Mouse (Mus musculus) heart, embryonic 10.5 days (tissue): ENCODE measurements around the gene Olfr38. TPM values are rescaled to one million over a fixed set of nuclear protein-coding genes. Genes with fewer than 3 reads are reported as not detected.
A peak's percentile ranks its signal among the peaks of the same experiment; 100 is the strongest.

Experiments used
- DNase-seq: peaks from one replicate; pipeline ENCODE4 v3.0.0-alpha.2; 2017; ENCODE audit warnings: low spot score
- H3K27ac ChIP-seq: fragments of 300-500 bp; sonication (generic); 2 replicates; pipeline ENCODE4 v1.5.1; 2016; ENCODE audit warnings: mild to moderate bottlenecking
- H3K27me3 ChIP-seq: fragments of 300-500 bp; sonication (generic); 2 replicates; pipeline ENCODE4 v1.6.1; 2016; ENCODE audit warnings: mild to moderate bottlenecking; ENCODE audit not compliant: poor library complexity, insufficient read depth, severe bottlenecking
- H3K36me3 ChIP-seq: fragments of 300-500 bp; sonication (generic); 2 replicates; pipeline ENCODE4 v1.6.1; 2016; ENCODE audit warnings: mild to moderate bottlenecking, moderate library complexity
- H3K4me1 ChIP-seq: fragments of 300-500 bp; sonication (generic); 2 replicates; pipeline ENCODE4 v1.6.1; 2016; ENCODE audit warnings: mild to moderate bottlenecking
- H3K4me3 ChIP-seq: fragments of 300-500 bp; sonication (generic); 2 replicates; pipeline ENCODE4 v1.5.1; 2016; ENCODE audit warnings: mild to moderate bottlenecking, moderate library complexity
- H3K9me3 ChIP-seq: fragments of 300-500 bp; sonication (generic); 2 replicates; pipeline ENCODE4 v1.6.1; 2016; ENCODE audit warnings: mild to moderate bottlenecking, moderate library complexity
- WGBS: fragments of 180-500 bp; shearing (Covaris S2); methylation state at CpG from one replicate; pipeline ENCODE4 v1.1.7; 2016; 5-methylcytosine and 5-hydroxymethylcytosine counted together
- polyA plus RNA-seq: library from polyadenylated mRNA; unstranded; fragments of >200 nt; fragmentation: Nextera tagmentation; extraction: Ambion mirVana; gene quantifications from 2 replicates; pipeline ENCODE4 v1.2.1, GENCODE M21; 2016

Olfr38 gene
- polyA plus RNA-seq, result not detected in 2 replicates

DNA sequence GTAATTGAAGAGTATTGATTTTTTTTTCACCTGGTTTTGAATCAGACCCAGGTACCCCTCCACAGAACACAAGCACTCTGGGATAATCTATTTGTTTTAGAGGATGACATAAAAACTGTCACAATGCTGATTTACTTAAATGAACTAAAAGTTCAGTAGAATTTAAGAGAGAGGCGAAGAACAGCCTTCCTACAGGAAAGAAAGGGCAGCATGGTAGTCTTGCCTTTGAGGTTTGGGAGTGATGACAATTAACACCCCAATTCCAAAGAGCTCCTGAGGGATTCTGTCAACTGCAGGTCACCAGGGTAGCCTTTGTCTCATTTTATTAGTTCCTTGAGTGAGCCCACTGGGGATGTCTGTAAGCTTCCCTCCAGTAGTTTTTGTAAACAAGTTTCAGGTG, at the start of gene Olfr38:
Olfr38 (plus strand) TSS at position 301 of the 400 bp plus-strand sequence.
- no peaks in the 10 kb centered on the region for H3K27me3 ChIP-seq
- H3K4me3 ChIP-seq, result no peak within 1 kb of the TSS
- DNase-seq, result no peak
- H3K4me1 ChIP-seq, result no peaks in the 10 kb centered on the region
- no peaks in the 10 kb centered on the region for H3K9me3 ChIP-seq
- WGBS, result 67% methylated on average over 1 of the region's 1 CpGs
- no peaks in the 10 kb centered on the region for H3K36me3 ChIP-seq
- no peak within 1 kb of the TSS for H3K27ac ChIP-seq

DNA sequence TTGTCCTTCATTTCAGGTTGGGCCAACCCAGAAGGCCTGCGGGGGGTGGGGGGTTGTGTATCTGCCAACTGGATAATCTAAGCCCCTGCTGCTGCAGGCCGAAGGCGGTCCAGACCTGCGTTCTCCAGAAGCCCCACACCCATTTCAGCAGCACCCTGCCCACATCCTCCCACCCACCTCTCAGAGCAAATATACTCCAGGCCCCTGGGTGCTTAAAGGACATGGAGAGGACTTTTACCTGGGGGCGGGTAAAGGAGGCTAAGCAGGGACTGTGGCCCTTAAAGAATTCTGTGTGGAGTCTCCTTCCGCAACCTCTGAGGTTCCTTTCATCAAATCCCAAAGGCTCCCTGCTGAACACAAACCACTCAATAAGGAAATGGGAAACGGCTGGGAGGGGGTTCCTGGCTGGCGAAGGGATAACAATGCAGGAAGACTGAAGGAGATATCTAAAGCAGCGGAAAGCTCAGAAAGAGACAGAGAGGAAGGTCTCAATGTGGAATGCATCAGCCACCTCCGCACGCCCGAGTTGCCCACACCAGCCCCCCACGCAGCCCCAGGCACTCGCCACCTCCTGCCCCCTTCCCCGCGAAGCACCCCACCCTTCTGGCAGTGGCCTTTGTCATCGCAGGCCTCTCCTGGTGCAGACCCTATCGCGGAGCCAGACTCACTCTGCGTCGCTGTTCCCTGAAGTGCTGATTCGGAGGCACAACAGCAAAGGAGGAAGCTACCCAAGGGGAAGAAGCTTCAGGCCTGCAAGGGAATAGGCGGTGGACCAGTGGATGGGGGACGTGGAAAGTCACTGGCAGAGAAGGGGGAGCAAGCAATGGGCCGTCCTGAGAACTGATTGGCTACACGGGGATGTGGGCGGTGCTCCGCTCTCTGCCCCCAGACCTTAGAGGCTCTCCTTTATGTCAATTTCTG, 46.7 kb upstream of the Olfr38 start, which contains the start of gene Tcaf1:
Tcaf1 (minus strand) TSS at position 798 of the 921 bp plus-strand sequence.
- Histone ChIP-seq H3K9me3 (no peaks in the 10 kb centered on the region), H3K4me1 (0 out of 2 replicates have a peak, but pooled peaks cover 7% of the 10 kb centered on the region), H3K4me3 (peak within 1 kb of the TSS; percentile 89), H3K27ac (peak within 1 kb of the TSS; percentile 95), H3K27me3 (no peaks in the 10 kb centered on the region), H3K36me3 (no peaks in the 10 kb centered on the region)
- peak; percentile 93 for DNase-seq
- WGBS, result under 1% methylated on average over 28 of the region's 28 CpGs

DNA sequence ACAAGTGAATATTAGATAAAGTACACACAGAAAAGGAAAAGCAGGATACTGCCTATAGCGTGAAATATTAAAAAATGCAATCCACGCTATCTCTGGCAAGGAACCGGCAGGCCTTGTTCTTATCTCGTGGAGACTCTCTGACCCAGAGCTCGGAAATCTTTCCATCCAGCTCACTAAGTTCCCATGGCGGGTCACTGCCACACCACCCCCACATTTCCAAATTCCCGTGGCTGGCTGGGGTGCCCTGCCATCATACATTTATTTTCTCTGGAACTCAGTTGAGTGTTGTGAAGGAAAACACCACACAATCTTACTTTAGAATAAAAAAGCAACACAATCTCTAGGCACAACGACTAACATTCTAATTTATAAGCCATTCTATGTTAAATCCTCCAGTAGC, 41.5 kb upstream of the Olfr38 start:
- no peaks in the 10 kb centered on the region for H3K36me3 ChIP-seq
- 28% methylated on average over 8 of the region's 8 CpGs for WGBS
- no peak overlapping the region for H3K4me3 ChIP-seq
- H3K27ac ChIP-seq, result no peak overlapping the region
- H3K9me3 ChIP-seq, result no peaks in the 10 kb centered on the region
- H3K4me1 ChIP-seq, result no peaks in the 10 kb centered on the region
- no peak for DNase-seq
- H3K27me3 ChIP-seq, result no peaks in the 10 kb centered on the region

- Histone ChIP-seq H3K36me3 (no peaks in the 10 kb centered on the region), H3K27me3 (no peaks in the 10 kb centered on the region)
- no peak for DNase-seq
Observed at GRCm38 (mm10) chr6:42717973-42718372, 38.2 kb upstream of the Olfr38 start.

DNA sequence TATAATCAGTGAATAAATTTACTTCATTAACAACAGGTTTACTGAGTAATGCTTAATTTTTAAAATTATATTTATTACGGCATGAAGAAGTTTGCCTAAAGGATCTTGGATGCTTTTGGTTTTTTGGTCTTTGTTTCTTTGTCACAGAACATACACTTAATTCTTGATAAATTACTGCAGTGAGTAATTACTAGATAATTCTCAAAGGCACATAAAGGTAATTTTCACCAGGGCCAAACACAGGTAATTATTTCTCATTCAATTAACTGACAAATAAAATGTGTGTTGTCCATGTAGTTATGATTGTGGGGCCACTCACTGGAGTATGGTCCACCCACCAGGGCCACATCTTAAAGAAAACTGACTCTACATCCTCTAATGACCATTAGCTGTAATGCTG, 17.1 kb upstream of the Olfr38 start, which contains the start of gene Olfr453:
Olfr453 (plus strand) TSS at position 301 of the 400 bp plus-strand sequence.
- H3K27me3 ChIP-seq, result no peaks in the 10 kb centered on the region
- H3K36me3 ChIP-seq, result no peaks in the 10 kb centered on the region
- 89% methylated on average over 1 of the region's 1 CpGs for whole genome bisulfite sequencing
- no peak within 1 kb of the TSS for H3K27ac ChIP-seq
- no peaks in the 10 kb centered on the region for H3K9me3 ChIP-seq
- DNase-seq, result no peak
- H3K4me1 ChIP-seq, result no peaks in the 10 kb centered on the region
- no peak within 1 kb of the TSS for H3K4me3 ChIP-seq

More at GRCm38 (mm10) chr6:42717973-42718372, 38.2 kb upstream of the Olfr38 start:
- no peak overlapping the region for H3K4me3 ChIP-seq
- H3K4me1 ChIP-seq, result no peaks in the 10 kb centered on the region
- H3K27ac ChIP-seq, result no peak overlapping the region
- no peaks in the 10 kb centered on the region for H3K9me3 ChIP-seq

DNA sequence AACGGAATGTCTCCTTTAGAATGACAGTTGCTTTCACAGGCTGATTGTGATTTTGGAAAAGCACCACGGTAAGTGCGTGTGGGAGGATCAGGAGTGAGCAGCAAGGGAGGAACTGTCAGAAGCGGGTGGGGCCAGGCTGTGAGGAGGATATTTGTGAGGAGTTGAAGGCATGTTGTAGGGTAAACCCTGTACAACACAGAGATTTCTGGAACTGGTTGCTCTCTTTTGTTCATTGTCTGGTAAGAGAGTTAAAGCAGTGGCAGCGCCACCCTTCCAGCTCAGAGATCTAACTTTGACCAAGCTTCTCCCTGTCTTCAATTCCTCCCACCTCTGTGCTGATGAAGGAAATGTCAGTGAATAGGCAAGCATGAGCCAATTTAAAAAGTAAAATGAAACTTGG, 13.9 kb upstream of the Olfr38 start:
- Histone ChIP-seq H3K4me3 (no peak overlapping the region), H3K27me3 (no peaks in the 10 kb centered on the region), H3K4me1 (no peaks in the 10 kb centered on the region), H3K36me3 (no peaks in the 10 kb centered on the region), H3K9me3 (no peaks in the 10 kb centered on the region), H3K27ac (no peak overlapping the region)
- 68% methylated on average over 5 of the region's 5 CpGs for WGBS
- no peak for DNase-seq

DNA sequence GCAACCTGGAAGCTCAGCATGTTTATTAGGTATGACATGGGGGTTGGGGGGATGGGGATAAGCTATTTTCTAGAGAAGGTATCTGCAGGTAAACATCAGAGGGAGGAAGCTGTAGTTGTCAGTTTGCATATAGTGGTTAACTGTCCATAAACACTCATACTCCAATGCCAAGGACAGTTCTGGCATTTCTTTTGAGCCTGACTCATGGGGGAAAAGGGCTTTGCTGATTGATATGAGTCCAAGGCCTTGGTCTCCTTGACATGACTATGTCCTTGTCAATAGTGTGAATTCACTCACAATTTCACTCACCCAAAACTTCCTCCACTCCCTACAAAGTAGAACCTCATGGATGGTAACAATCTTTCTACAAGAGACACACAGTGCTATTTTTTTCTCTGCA, 8.4 kb upstream of the Olfr38 start:
- Histone ChIP-seq H3K36me3 (no peaks in the 10 kb centered on the region), H3K9me3 (no peaks in the 10 kb centered on the region), H3K27me3 (no peaks in the 10 kb centered on the region), H3K27ac (no peak overlapping the region), H3K4me3 (no peak overlapping the region), H3K4me1 (no peaks in the 10 kb centered on the region)
- no peak for DNase-seq

DNA sequence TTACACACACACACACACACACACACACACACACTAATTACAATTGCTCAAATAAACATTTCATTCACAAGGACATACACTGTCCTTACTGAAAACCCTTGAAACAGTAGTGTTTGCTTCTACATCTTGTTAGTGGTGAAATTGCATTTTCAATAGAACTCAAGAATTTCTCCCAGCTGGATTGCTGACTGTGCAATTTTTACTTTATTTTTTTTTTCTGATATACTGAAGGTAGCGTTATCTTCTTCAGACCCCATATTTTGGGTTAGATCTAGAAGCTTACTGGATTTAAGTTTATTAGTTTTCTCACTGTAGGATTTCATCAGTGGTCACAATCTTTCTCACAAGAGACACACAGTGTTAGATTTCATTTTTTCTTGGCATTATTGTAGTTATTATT, 20.9 kb downstream of the Olfr38 start:
- Histone ChIP-seq H3K9me3 (no peaks in the 10 kb centered on the region), H3K36me3 (no peaks in the 10 kb centered on the region), H3K4me3 (no peak overlapping the region), H3K4me1 (no peaks in the 10 kb centered on the region), H3K27ac (no peak overlapping the region), H3K27me3 (no peaks in the 10 kb centered on the region)
- 71% methylated on average over 1 of the region's 1 CpGs for WGBS
- DNase-seq, result no peak

DNA sequence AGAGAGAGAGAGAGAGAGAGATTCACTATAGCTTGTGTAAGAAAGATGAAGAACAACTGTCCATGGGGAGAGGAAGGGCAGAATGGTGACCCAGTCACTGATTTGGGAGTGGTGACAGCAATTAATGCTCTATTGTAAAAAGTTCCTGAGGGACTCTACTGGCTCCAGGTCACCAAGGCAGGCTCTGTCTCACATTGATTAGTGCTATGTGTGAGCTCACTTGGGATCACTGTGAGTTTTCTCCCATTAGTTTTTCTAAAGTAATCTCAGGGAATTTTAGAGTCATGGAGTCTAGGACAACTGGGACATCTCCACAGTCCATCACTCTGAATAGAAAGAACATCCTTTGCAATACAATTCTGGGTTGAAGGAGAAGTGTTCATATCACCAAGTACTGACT, 28.6 kb downstream of the Olfr38 start, which contains the start of gene Olfr452:
Olfr452 (plus strand) TSS at position 301 of the 400 bp plus-strand sequence.
- DNase-seq, result no peak
- H3K4me1 ChIP-seq, result no peaks in the 10 kb centered on the region
- no peaks in the 10 kb centered on the region for H3K36me3 ChIP-seq
- H3K27ac ChIP-seq, result no peak within 1 kb of the TSS
- H3K27me3 ChIP-seq, result no peaks in the 10 kb centered on the region
- no peaks in the 10 kb centered on the region for H3K9me3 ChIP-seq
- H3K4me3 ChIP-seq, result no peak within 1 kb of the TSS

GRCm38 (mm10) chr6:42790247-42790948, 34.2 kb downstream of the Olfr38 start:
- Histone ChIP-seq H3K4me3 (no peak overlapping the region), H3K27me3 (no peaks in the 10 kb centered on the region), H3K27ac (no peak overlapping the region), H3K4me1 (no peaks in the 10 kb centered on the region), H3K36me3 (no peaks in the 10 kb centered on the region), H3K9me3 (no peaks in the 10 kb centered on the region)
- WGBS, result 44% methylated on average over 4 of the region's 4 CpGs
- no peak for DNase-seq

DNA sequence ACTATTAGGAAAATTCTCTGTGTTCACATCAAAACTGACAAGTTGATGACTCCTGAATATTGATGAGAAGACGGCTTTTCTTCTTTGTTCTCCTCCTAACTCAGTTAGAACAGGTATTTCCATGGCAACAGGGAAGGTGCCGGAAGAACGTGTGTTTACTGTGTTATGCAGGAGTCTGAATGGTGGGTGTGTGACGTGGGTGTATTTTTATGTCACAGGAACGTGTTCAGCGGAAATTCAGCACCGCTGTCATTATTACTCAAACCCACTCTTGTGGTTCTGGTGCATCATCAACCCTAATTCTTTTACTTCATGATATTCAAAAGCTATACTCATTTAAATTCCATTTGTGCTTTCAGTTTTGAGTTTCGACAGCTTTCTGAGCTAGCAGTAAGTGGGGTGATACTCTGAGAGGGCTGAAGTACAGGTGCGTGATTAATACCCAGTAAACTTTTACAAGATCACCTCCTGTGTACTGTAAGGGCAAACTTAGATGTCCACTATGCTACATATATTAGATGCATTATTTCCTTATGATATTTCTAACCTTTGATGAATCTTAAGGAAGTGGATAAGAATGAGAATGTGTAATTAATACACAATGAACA, 34.8 kb downstream of the Olfr38 start:
- 81% methylated on average over 9 of the region's 9 CpGs for WGBS
- no peak for DNase-seq
- Histone ChIP-seq H3K9me3 (no peaks in the 10 kb centered on the region), H3K27ac (no peak overlapping the region), H3K27me3 (no peaks in the 10 kb centered on the region), H3K4me3 (no peak overlapping the region), H3K4me1 (no peaks in the 10 kb centered on the region), H3K36me3 (no peaks in the 10 kb centered on the region)

GRCm38 (mm10) chr6:42794982-42795381, 38.8 kb downstream of the Olfr38 start:
- H3K36me3 ChIP-seq, result no peaks in the 10 kb centered on the region
- no peak overlapping the region for H3K27ac ChIP-seq
- DNase-seq, result no peak
- no peaks in the 10 kb centered on the region for H3K27me3 ChIP-seq
- no peaks in the 10 kb centered on the region for H3K9me3 ChIP-seq
- H3K4me1 ChIP-seq, result no peaks in the 10 kb centered on the region
- no peak overlapping the region for H3K4me3 ChIP-seq
- WGBS, result 89% methylated on average over 3 of the region's 3 CpGs

DNA sequence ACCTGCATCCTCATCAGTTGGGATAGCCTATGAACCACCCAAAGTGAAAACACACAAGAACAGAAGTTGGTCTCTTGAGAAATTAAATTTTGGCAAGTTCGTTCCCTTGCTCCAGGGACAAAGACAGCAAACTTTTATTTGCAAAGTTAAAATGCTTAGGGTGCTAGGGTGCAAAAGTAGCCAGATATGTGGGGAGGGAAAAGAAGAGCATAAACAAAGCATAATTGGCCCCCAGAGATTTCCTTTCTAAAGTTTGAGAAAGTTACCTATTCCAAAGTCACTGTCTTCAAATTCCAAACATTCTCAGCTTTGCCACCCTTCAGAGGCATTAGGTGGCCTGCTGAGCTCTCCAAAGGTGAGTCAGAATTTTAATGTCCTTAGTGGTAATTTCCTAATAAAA, 55.4 kb downstream of the Olfr38 start, which contains the start of gene Olfr450:
Olfr450 (plus strand) TSS at position 301 of the 400 bp plus-strand sequence.
- no peak for DNase-seq
- WGBS, result 78% methylated on average over 1 of the region's 1 CpGs
- no peaks in the 10 kb centered on the region for H3K36me3 ChIP-seq
- no peak within 1 kb of the TSS for H3K27ac ChIP-seq
- no peak within 1 kb of the TSS for H3K4me3 ChIP-seq
- H3K27me3 ChIP-seq, result no peaks in the 10 kb centered on the region
- no peaks in the 10 kb centered on the region for H3K4me1 ChIP-seq
- no peaks in the 10 kb centered on the region for H3K9me3 ChIP-seq
